Mouse (Mus musculus): ENCODE measurements around the gene Tmem59l. TPM values are rescaled to one million over a fixed set of nuclear protein-coding genes. Genes with fewer than 3 reads are reported as not detected.

Gene Tmem59l
- total and polyA plus RNA-seq, 2 experiments from 2014 or later: not detected

GRCm38 (mm10) chr8:70456996-70457395 is 30.2 kb downstream of the Tmem59l start:
- Histone ChIP-seq H3K4me1 (ENCODE audit: control insufficient read depth, insufficient read depth) (peaks cover 12% of the 10 kb centered on the region), H3K27me3 (ENCODE audit: control insufficient read depth, insufficient read depth, low read length) (0 out of 2 replicates have a peak, but pooled peaks cover 2% of the 10 kb centered on the region), H3K36me3 (replicated peaks; ENCODE audit: control insufficient read depth, insufficient read depth, low read length) (peaks cover 2% of the 10 kb centered on the region; the same call in 1 of the 2 replicates), H3K4me2 (ENCODE audit: low read depth, low read length) (no peak overlapping the region), H3K9ac (replicated peaks; ENCODE audit: low read depth, low read length) (no peak overlapping the region), H3K27ac (ENCODE audit: low read depth) (no peak overlapping the region), H3K9me3 (replicated peaks; ENCODE audit: control insufficient read depth, low read length) (no peaks in the 10 kb centered on the region), H3K4me3 (ENCODE audit: low read depth, low read length) (no peak overlapping the region)
- DNase-seq (ENCODE audit: low spot score) (no peak), ATAC-seq (ENCODE audit: insufficient read depth, low read depth) (no peak)
- TF ChIP-seq CTCF (IDR thresholded peaks at IDR 0.05; ENCODE audit: low read depth) (no peak), EP300 (IDR thresholded peaks at IDR 0.05; ENCODE audit: low read depth) (no peak)
- WGBS: 89% methylated on average over 1 of the region's 1 CpGs

GRCm38 (mm10) chr8:70453852-70454251 is 33.3 kb downstream of the Tmem59l start:
- Histone ChIP-seq H3K4me1 (ENCODE audit: control insufficient read depth, insufficient read depth) (peaks cover 7% of the 10 kb centered on the region), H3K36me3 (replicated peaks; ENCODE audit: control insufficient read depth, insufficient read depth, low read length) (peaks cover 10% of the 10 kb centered on the region), H3K9me3 (replicated peaks; ENCODE audit: control insufficient read depth, low read length) (no peaks in the 10 kb centered on the region), H3K27me3 (ENCODE audit: control insufficient read depth, insufficient read depth, low read length) (0 out of 2 replicates have a peak, but pooled peaks cover 10% of the 10 kb centered on the region), H3K27ac (ENCODE audit: low read depth) (peak overlapping the region; percentile 70), H3K9ac (replicated peaks; ENCODE audit: low read depth, low read length) (no peak overlapping the region), H3K4me3 (ENCODE audit: low read depth, low read length) (no peak overlapping the region), H3K4me2 (ENCODE audit: low read depth, low read length) (no peak overlapping the region)
- DNase-seq (ENCODE audit: low spot score) (peak; percentile 40), ATAC-seq (ENCODE audit: insufficient read depth, low read depth) (no peak; the same call in 1 of the 2 replicates)
- WGBS: 44% methylated on average over 5 of the region's 5 CpGs
- TF ChIP-seq EP300 (IDR thresholded peaks at IDR 0.05; ENCODE audit: low read depth): no peak
- no peak for TF ChIP-seq CTCF (IDR thresholded peaks at IDR 0.05; ENCODE audit: low read depth)

- TF ChIP-seq CTCF (IDR thresholded peaks at IDR 0.05; ENCODE audit: low read depth) (0 out of 2 replicates have a peak, but pooled peaks have one; percentile 2), EP300 (IDR thresholded peaks at IDR 0.05; ENCODE audit: low read depth) (no peak)
- no peak overlapping the region for H3K4me3 ChIP-seq (ENCODE audit: low read depth, low read length)
- H3K27ac ChIP-seq (ENCODE audit: low read depth): no peak overlapping the region
- 51% methylated on average over 52 of the region's 52 CpGs for WGBS
- H3K9ac ChIP-seq (replicated peaks; ENCODE audit: low read depth, low read length): no peak overlapping the region
- DNase-seq (ENCODE audit: low spot score) (no peak), ATAC-seq (ENCODE audit: insufficient read depth, low read depth) (peak; percentile 16; the same call in 1 of the 2 replicates)
- peaks cover 7% of the 10 kb centered on the region for H3K4me1 ChIP-seq (ENCODE audit: control insufficient read depth, insufficient read depth)
- H3K27me3 ChIP-seq (ENCODE audit: control insufficient read depth, insufficient read depth, low read length): 0 out of 2 replicates have a peak, but pooled peaks cover 10% of the 10 kb centered on the region
- no peak overlapping the region for H3K4me2 ChIP-seq (ENCODE audit: low read depth, low read length)
- peaks cover 10% of the 10 kb centered on the region for H3K36me3 ChIP-seq (replicated peaks; ENCODE audit: control insufficient read depth, insufficient read depth, low read length)
- no peaks in the 10 kb centered on the region for H3K9me3 ChIP-seq (replicated peaks; ENCODE audit: control insufficient read depth, low read length)
Observed at GRCm38 (mm10) chr8:70452196-70452966, 34.8 kb downstream of the Tmem59l start.

- H3K27ac ChIP-seq (ENCODE audit: low read depth): no peak overlapping the region; the same call in 1 of the 2 replicates
- peaks cover 10% of the 10 kb centered on the region for H3K36me3 ChIP-seq (replicated peaks; ENCODE audit: control insufficient read depth, insufficient read depth, low read length)
- H3K9ac ChIP-seq (replicated peaks; ENCODE audit: low read depth, low read length): no peak overlapping the region
- H3K4me3 ChIP-seq (ENCODE audit: low read depth, low read length): no peak overlapping the region
- no peaks in the 10 kb centered on the region for H3K9me3 ChIP-seq (replicated peaks; ENCODE audit: control insufficient read depth, low read length)
- H3K27me3 ChIP-seq (ENCODE audit: control insufficient read depth, insufficient read depth, low read length): 0 out of 2 replicates have a peak, but pooled peaks cover 10% of the 10 kb centered on the region
- ATAC-seq (ENCODE audit: insufficient read depth, low read depth) (peak; percentile 24; the same call in 1 of the 2 replicates), DNase-seq (ENCODE audit: low spot score) (no peak)
- TF ChIP-seq EP300 (IDR thresholded peaks at IDR 0.05; ENCODE audit: low read depth) (no peak), CTCF (IDR thresholded peaks at IDR 0.05; ENCODE audit: low read depth) (0 out of 2 replicates have a peak, but pooled peaks have one; percentile 10)
- WGBS: 41% methylated on average over 19 of the region's 19 CpGs
- H3K4me1 ChIP-seq (ENCODE audit: control insufficient read depth, insufficient read depth): no peaks in the 10 kb centered on the region; the same call in 1 of the 2 replicates
- H3K4me2 ChIP-seq (ENCODE audit: low read depth, low read length): no peak overlapping the region
Observed at GRCm38 (mm10) chr8:70447639-70448420, 39.3 kb downstream of the Tmem59l start.

- H3K4me3 ChIP-seq (ENCODE audit: low read depth, low read length): no peak overlapping the region
- no peak overlapping the region for H3K9ac ChIP-seq (replicated peaks; ENCODE audit: low read depth, low read length)
- no peaks in the 10 kb centered on the region; the same call in 1 of the 2 replicates for H3K4me1 ChIP-seq (ENCODE audit: control insufficient read depth, insufficient read depth)
- WGBS: 67% methylated on average over 1 of the region's 1 CpGs
- DNase-seq (ENCODE audit: low spot score) (no peak), ATAC-seq (ENCODE audit: insufficient read depth, low read depth) (no peak)
- H3K9me3 ChIP-seq (replicated peaks; ENCODE audit: control insufficient read depth, low read length): no peaks in the 10 kb centered on the region
- H3K36me3 ChIP-seq (replicated peaks; ENCODE audit: control insufficient read depth, insufficient read depth, low read length): no peaks in the 10 kb centered on the region; the same call in 1 of the 2 replicates
- TF ChIP-seq EP300 (IDR thresholded peaks at IDR 0.05; ENCODE audit: low read depth): no peak
- no peak overlapping the region for H3K4me2 ChIP-seq (ENCODE audit: low read depth, low read length)
- no peak overlapping the region for H3K27ac ChIP-seq (ENCODE audit: low read depth)
- H3K27me3 ChIP-seq (ENCODE audit: control insufficient read depth, insufficient read depth, low read length): no peaks in the 10 kb centered on the region
Observed at GRCm38 (mm10) chr8:70445988-70446387, 41.2 kb downstream of the Tmem59l start.
